Mouse (Mus musculus) urinary bladder, postnatal 4 days (tissue): ENCODE measurements around the gene Arhgef16.

Source experiments
- DNase-seq, 2 experiments: peaks; one replicate each; pipeline ENCODE4 v3.0.0; 2021 to 2022; ENCODE audit warnings: low spot score in 2 of 2

Gene Arhgef16

GRCm38 (mm10) chr4:154229569-154229968 lies 71.9 kb downstream of the Arhgef16 start:
- no peak for DNase-seq
